Mouse (Mus musculus) forebrain, embryonic 12.5 days (tissue): ENCODE results near the gene Layn. TPM values are rescaled to one million over a fixed set of nuclear protein-coding genes. Genes with fewer than 3 reads are reported as not detected.
A peak's percentile ranks its signal among the peaks of the same experiment; 100 is the strongest.

ENCODE experiments used
- ATAC-seq: fragments of 200-750 bp; cut with Nextera tagmentation; 2 replicates; pipeline ENCODE4 v1.8.0; 2017; ENCODE audit warnings: moderate TSS enrichment; ENCODE audit not compliant: low FRiP score
- H3K27ac ChIP-seq: fragments of 300-500 bp; sonication (generic); 2 replicates; pipeline ENCODE4 v1.5.1; 2016; ENCODE audit warnings: mild to moderate bottlenecking
- H3K27me3 ChIP-seq: fragments of 300-500 bp; sonication (generic); 2 replicates; pipeline ENCODE4 v1.6.1; 2016; ENCODE audit warnings: mild to moderate bottlenecking
- H3K36me3 ChIP-seq: fragments of 300-500 bp; sonication (generic); replicated peaks from 2 replicates; pipeline ENCODE4 v1.6.1; 2016; ENCODE audit warnings: mild to moderate bottlenecking
- H3K4me1 ChIP-seq: fragments of 300-500 bp; sonication (generic); 2 replicates; pipeline ENCODE4 v1.6.1; 2016
- H3K4me2 ChIP-seq: fragments of 300-500 bp; sonication (generic); 2 replicates; pipeline ENCODE4 v1.6.1; 2016; ENCODE audit warnings: mild to moderate bottlenecking, moderate library complexity
- H3K4me3 ChIP-seq: fragments of 300-500 bp; sonication (generic); replicated peaks from 2 replicates; pipeline ENCODE4 v1.5.1; 2016; ENCODE audit warnings: mild to moderate bottlenecking
- H3K9ac ChIP-seq: fragments of 300-500 bp; sonication (generic); 2 replicates; pipeline ENCODE4 v1.6.1; 2016; ENCODE audit warnings: mild to moderate bottlenecking
- H3K9me3 ChIP-seq: fragments of 300-500 bp; sonication (generic); 2 replicates; pipeline ENCODE4 v1.6.1; 2016
- WGBS: fragments of 180-500 bp; shearing (Covaris S2); methylation state at CpG from one replicate; pipeline ENCODE4 v1.1.7; 2016; 5-methylcytosine and 5-hydroxymethylcytosine counted together
- polyA plus RNA-seq: library from polyadenylated mRNA; unstranded; fragments of >200 nt; fragmentation: Nextera tagmentation; extraction: Ambion mirVana; gene quantifications from 2 replicates; pipeline ENCODE4 v1.2.1, GENCODE M21; 2016

Layn gene
- polyA plus RNA-seq, 1 experiment from 2014 or later = 0.69 TPM

DNA sequence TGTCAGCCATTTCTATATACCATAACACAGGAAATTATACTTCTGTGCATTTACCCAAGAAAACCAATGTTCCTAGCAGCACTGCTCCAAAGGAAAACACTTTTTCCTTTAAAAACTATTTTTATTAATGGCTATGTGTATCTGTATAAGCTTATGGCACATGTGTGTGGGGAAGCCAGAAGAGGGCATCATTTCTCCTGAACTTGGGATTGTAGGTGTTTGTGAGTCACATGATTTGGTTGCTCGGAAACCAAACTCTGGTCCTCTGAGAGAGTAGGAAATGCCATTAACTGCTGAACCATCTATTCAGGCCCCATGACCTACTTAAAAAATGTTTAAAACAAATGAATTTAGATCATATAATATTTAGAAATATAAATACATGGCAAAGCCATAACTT lies 49.9 kb downstream of the Layn start:
- 79% methylated on average over 1 of the region's 1 CpGs for WGBS
- H3K4me1 ChIP-seq = no peaks in the 10 kb centered on the region
- H3K4me3 ChIP-seq = no peak overlapping the region
- no peak overlapping the region for H3K27ac ChIP-seq
- H3K9ac ChIP-seq = no peak overlapping the region
- no peaks in the 10 kb centered on the region for H3K36me3 ChIP-seq
- H3K27me3 ChIP-seq = no peaks in the 10 kb centered on the region
- no peaks in the 10 kb centered on the region for H3K9me3 ChIP-seq
- no peak for ATAC-seq
- no peak overlapping the region for H3K4me2 ChIP-seq

DNA sequence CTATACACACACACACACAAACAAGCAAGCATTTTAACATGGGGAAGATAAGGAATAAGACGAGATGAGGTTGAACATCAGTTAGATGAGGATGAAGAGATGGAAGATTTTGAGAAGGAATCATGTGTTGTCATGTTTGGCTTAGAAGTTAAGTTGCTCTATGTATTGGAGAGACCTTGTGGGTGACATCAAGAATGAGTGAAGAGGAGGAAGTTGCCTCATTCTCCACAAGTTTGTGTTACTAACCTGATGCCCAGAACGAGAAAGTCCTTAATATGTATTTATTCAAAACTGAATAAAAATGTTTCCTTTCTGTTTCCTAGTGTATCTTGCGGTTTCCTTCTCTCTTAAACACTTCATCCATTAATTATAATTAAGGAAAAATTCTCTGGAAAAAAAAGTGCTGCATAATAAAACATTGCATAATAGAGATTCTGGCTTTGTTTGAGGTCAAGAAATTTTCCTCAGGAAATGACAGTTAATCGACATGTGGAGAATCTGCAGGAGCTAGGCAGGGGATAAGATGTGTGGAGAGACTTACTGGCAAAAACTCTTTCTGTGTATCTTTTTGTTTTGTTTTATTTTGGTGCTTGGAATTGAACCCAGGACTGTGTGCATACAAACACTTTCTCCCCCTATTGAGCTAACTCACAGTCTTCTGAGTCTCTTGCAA lies 55.6 kb downstream of the Layn start:
- Histone ChIP-seq H3K27me3 (no peaks in the 10 kb centered on the region), H3K4me3 (no peak overlapping the region), H3K9ac (no peak overlapping the region), H3K36me3 (no peaks in the 10 kb centered on the region), H3K27ac (no peak overlapping the region), H3K9me3 (no peaks in the 10 kb centered on the region), H3K4me1 (no peaks in the 10 kb centered on the region), H3K4me2 (no peak overlapping the region)
- ATAC-seq = no peak
- WGBS = 87% methylated on average over 4 of the region's 4 CpGs

DNA sequence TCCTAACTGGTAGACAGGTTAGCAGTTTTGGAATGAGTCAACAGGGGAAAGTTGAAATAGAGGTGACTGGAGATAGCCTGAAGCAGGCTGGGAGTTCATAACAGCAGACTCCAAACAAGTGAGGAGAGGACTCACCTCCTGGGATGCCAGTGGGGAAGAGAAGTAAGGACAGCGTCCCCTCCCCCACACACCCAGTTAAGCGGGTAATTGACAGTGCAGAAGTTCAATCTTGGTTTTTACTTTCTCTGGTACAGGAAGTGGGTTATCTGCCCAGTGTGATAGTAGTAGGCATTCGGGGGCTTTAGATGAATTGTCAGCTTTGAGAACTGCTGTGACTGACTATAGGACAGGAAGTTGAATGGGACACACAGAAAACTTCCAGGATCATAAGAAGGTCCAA lies 56.5 kb downstream of the Layn start:
- no peak for ATAC-seq
- 80% methylated on average over 3 of the region's 3 CpGs for WGBS
- H3K27ac ChIP-seq = no peak overlapping the region

DNA sequence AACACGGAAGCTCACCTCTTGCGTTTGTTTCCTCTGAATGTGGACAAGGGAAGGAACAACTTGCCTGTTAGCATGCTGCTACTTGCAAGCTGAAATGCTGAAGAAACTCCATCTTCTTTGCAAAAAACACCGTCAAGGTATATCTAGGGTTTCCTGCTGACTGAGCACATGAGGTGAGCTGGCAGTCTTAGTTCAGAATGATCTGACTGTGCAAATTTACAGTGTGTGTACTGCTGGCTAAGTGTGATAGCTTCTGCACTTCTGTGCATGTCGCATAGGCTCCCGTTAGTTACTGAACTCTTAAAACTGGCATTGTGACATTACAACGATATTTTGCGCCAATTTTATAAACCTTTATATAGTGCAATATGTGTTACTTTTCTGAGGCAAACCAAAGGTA lies 57.2 kb downstream of the Layn start:
- no peaks in the 10 kb centered on the region for H3K9me3 ChIP-seq
- WGBS = 83% methylated on average over 7 of the region's 7 CpGs
- H3K36me3 ChIP-seq = no peaks in the 10 kb centered on the region
- no peaks in the 10 kb centered on the region for H3K27me3 ChIP-seq
- no peak overlapping the region for H3K4me2 ChIP-seq
- H3K27ac ChIP-seq = no peak overlapping the region
- no peak overlapping the region for H3K4me3 ChIP-seq
- no peak overlapping the region for H3K9ac ChIP-seq
- ATAC-seq = no peak
- H3K4me1 ChIP-seq = no peaks in the 10 kb centered on the region

More for the DNA sequence above, 56.5 kb downstream of the Layn start:
- Histone ChIP-seq H3K4me2 (no peak overlapping the region), H3K36me3 (no peaks in the 10 kb centered on the region), H3K27me3 (no peaks in the 10 kb centered on the region), H3K9ac (no peak overlapping the region), H3K4me3 (no peak overlapping the region), H3K4me1 (no peaks in the 10 kb centered on the region), H3K9me3 (no peaks in the 10 kb centered on the region)

DNA sequence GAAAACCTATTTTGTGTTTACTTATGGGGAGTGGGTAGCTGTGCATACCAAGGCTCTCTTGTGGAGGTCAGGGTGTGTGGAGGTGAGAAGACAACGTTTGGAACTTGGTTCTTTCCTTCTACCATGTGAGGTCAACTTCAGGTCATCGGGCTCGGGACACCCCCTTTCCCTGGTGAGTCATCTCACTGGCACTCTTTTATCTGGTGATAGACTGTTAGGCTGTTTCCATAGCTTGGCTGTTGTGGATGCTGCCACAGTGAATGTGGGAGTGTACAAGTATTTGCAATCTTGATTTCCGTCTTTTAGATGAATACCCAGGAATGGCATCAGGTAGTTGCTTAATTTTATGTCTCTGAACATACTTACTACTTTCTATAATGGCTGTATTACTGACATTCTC lies 61.2 kb downstream of the Layn start:
- WGBS = 57% methylated on average over 4 of the region's 4 CpGs
- ATAC-seq = no peak

DNA sequence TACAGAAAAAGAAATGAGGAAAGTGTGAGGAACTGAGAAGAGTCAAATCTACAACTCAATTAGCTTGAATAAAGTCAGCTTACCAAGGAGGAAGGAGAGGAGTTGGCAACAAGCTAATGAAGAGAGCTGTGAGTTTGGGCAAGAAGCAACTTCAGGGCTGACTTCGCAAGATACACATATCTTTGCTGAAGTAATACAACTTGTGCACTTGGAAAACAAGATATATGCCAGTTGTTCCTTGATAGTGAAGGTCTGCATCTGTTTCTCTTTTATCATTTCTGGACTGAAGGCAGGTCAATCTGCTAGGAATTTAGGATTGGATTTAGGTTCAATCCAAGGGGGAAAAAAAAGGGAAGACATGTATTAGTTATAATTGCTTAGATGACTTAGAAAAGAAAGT lies 63.2 kb downstream of the Layn start:
- peaks cover 7% of the 10 kb centered on the region for H3K4me1 ChIP-seq
- no peak overlapping the region for H3K4me3 ChIP-seq
- H3K36me3 ChIP-seq = no peaks in the 10 kb centered on the region
- ATAC-seq = no peak
- H3K9me3 ChIP-seq = no peaks in the 10 kb centered on the region
- no peak overlapping the region for H3K27ac ChIP-seq
- no peak overlapping the region for H3K4me2 ChIP-seq
- H3K27me3 ChIP-seq = 0 out of 2 replicates have a peak, but pooled peaks cover 4% of the 10 kb centered on the region
- WGBS = 91% methylated on average over 1 of the region's 1 CpGs
- no peak overlapping the region for H3K9ac ChIP-seq

More for the DNA sequence above, 61.2 kb downstream of the Layn start:
- H3K27ac ChIP-seq = no peak overlapping the region
- no peak overlapping the region for H3K9ac ChIP-seq
- no peaks in the 10 kb centered on the region for H3K9me3 ChIP-seq
- no peaks in the 10 kb centered on the region for H3K4me1 ChIP-seq
- H3K27me3 ChIP-seq = no peaks in the 10 kb centered on the region
- H3K4me2 ChIP-seq = no peak overlapping the region
- no peaks in the 10 kb centered on the region for H3K36me3 ChIP-seq
- H3K4me3 ChIP-seq = no peak overlapping the region

DNA sequence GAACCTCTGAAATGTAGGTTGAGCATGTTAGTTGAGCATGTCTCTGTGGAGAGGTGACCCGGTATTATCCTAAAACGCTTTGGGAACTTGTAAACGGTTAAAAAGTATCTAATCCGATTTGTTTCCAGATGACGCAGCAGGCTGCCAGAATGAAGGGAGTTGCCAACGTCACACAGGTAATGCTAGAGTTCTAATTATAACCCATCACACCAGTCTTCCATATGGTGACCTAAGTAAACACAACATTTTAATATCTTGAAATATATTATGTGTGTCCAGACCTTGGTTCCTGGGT lies 67.3 kb downstream of the Layn start:
- peak overlapping the region; percentile 86 for H3K4me3 ChIP-seq
- peaks cover 13% of the 10 kb centered on the region for H3K4me1 ChIP-seq
- no peak overlapping the region for H3K27ac ChIP-seq
- H3K36me3 ChIP-seq = no peaks in the 10 kb centered on the region
- no peaks in the 10 kb centered on the region for H3K9me3 ChIP-seq
- H3K9ac ChIP-seq = peak overlapping the region; percentile 13
- 0 out of 2 replicates have a peak, but pooled peaks cover 4% of the 10 kb centered on the region for H3K27me3 ChIP-seq
- H3K4me2 ChIP-seq = peak overlapping the region; percentile 82
- ATAC-seq = no peak
- 3% methylated on average over 6 of the region's 6 CpGs for WGBS

DNA sequence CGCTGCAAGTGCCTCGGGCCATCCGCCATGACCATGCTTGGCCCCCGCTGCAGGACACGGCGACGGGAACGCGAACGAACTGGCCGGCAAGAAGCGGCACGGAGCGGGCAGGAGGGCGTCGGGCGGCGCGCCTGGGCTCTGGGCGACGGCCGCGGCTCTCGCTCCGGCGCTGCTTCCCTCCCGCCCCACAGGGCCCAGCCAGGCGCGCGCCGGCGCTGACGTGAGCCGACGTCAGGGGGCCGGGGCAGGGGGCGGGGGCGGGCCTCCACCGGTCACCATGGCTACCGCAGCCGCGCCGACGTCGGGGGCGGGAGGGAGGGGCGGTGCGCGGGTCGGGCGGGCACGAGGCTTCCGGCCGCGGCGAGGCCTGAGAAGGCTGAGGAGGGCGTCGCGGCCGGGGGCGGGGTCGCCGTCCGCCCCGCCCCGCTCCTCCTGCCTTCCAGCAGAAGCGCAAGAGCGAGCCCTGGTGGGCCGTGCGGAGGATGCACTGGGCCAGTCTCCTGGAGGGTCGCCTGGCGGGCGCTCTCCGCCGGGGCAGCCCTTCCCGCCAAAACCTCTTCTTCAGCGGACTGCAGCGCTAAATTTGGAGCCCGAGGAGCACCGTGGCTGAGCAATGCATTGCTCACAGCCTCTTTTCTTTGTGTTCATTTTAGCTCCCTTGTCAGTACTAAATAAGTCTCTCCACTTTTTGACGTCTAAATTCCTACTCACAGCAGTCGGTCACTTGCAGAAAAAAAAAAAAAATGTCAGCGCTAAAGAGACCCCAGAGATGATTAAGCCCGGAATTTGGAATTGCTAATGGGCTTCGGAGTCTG lies 67.8 kb downstream of the Layn start, which contains the start of gene Sik2:
TSS of gene Sik2 (minus strand) at position 233 of the 815 bp plus-strand sequence.
- Histone ChIP-seq H3K27ac (peak within 1 kb of the TSS; percentile 81), H3K9ac (peak within 1 kb of the TSS; percentile 87), H3K27me3 (0 out of 2 replicates have a peak, but pooled peaks cover 4% of the 10 kb centered on the region), H3K4me2 (peak within 1 kb of the TSS; percentile 82), H3K36me3 (no peaks in the 10 kb centered on the region), H3K9me3 (no peaks in the 10 kb centered on the region), H3K4me1 (peaks cover 13% of the 10 kb centered on the region), H3K4me3 (peak within 1 kb of the TSS; percentile 86)
- WGBS = under 1% methylated on average over 79 of the region's 85 CpGs
- peak; percentile 98 for ATAC-seq

DNA sequence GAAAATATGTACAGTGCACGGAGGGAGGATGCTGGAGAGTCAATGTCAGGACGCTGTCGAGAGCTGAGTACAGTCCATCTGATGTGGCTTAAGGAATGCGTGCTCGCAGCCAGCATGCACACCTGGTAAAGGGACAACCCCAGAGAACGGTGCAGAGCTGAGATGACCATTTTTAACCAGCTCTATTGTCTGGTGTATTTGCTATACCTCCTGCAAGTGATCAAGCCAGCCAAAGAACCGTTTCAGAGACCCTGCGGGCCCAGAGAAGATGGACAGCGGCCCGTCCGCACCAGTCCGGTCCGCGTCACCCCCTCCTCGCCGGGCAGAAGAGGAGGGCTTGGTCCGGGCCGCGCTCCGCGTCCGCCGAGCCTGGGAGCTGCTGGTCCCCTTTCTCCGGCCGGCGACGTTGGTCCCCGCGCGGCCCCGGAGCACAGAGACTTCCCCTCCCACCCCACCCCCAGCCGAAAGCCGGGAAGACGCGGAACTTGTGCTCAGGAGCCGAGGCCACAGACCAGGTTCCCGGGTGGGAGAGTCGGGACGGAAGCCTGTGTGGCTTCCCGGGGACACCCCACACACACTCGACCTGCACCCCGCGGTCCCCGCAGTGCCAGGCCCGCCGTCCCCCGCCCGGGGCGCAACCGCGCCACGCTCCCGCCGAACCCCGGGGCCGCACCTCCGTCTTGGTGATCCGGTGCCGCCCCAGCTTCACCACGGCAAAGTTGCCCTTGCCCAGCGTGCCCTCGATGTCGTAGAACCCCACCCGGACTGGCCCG lies 68.6 kb downstream of the Layn start:
- Histone ChIP-seq H3K4me2 (peak overlapping the region; percentile 82), H3K27ac (peak overlapping the region; percentile 81), H3K9ac (peak overlapping the region; percentile 87), H3K27me3 (0 out of 2 replicates have a peak, but pooled peaks cover 4% of the 10 kb centered on the region), H3K4me3 (peak overlapping the region; percentile 86), H3K9me3 (no peaks in the 10 kb centered on the region), H3K4me1 (peaks cover 13% of the 10 kb centered on the region), H3K36me3 (no peaks in the 10 kb centered on the region)
- ATAC-seq = peak; percentile 47
- WGBS = under 1% methylated on average over 60 of the region's 65 CpGs

DNA sequence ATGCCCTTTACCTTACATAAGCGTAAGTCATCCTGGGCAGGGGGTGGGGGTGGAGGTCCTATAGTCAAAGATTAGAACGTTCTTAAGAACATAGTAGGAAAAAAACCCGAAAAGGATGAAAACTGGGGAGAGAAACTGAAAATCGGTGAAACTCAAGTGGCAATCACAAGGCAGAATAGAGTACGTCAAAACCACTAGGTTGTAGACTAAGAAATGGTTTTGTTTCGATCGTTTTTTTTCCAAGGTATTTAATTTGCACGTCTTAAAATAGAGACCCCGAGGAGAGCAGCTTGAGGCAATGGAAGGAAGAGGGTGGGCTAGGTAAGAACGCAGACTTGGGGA lies 69.2 kb downstream of the Layn start:
- Histone ChIP-seq H3K4me1 (peaks cover 13% of the 10 kb centered on the region), H3K9me3 (no peaks in the 10 kb centered on the region), H3K27me3 (0 out of 2 replicates have a peak, but pooled peaks cover 4% of the 10 kb centered on the region), H3K4me3 (peak overlapping the region; percentile 86), H3K9ac (peak overlapping the region; percentile 87), H3K4me2 (peak overlapping the region; percentile 82), H3K27ac (no peak overlapping the region), H3K36me3 (no peaks in the 10 kb centered on the region)
- ATAC-seq = no peak
- WGBS = 13% methylated on average over 10 of the region's 10 CpGs

DNA sequence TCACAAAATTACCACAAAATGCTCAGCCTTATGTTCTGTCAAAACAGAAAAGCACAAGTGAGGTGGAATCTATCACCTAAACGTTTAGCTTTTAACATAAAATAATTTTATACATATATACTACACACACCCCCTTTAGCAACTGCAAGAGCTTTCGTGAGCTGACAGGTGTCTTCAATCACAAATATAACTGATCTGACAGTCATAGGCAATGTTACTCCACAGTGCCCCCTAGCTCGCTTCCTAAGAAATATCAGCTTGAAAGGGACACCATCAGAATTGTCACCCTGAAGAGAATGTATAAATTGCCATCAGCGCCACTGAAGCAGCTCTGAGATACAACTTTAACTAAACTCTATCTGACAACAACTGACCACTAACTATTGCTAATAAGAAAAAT lies 70.0 kb downstream of the Layn start:
- Histone ChIP-seq H3K9ac (no peak overlapping the region), H3K36me3 (no peaks in the 10 kb centered on the region), H3K4me1 (peaks cover 16% of the 10 kb centered on the region), H3K27me3 (0 out of 2 replicates have a peak, but pooled peaks cover 4% of the 10 kb centered on the region), H3K4me3 (0 out of 2 replicates have a peak overlapping the region, but pooled peaks have one; percentile 5), H3K27ac (no peak overlapping the region), H3K4me2 (peak overlapping the region; percentile 9; the same call in 1 of the 2 replicates), H3K9me3 (no peaks in the 10 kb centered on the region)
- WGBS = 5% methylated on average over 4 of the region's 4 CpGs
- ATAC-seq = no peak
